In genomic region chr7:97336678-97337077, GRCm38 (mm10) we compare ENCODE assay signal across 19 mouse cellular contexts. TPM values are rescaled to one million over a fixed set of nuclear protein-coding genes. Genes with fewer than 3 reads are reported as not detected.
DNase-seq lines count a peak whose midpoint lies in the region; ATAC-seq and TF ChIP-seq lines count a peak whose summit lies in the region.
"Had no signal": no experiment of that assay in that cellular context is flagged by ENCODE, and none has a peak within 500 bp of the region (broad histone marks: within the 10 kb centered on the region; RNA-seq: fewer than 3 reads in every experiment).

No protein-coding gene starts in this region.

- DNase-seq in layer of hippocampus, adult 9-11 months: peak; percentile 74
- no peak for DNase-seq in layer of hippocampus, postnatal 25 days (ENCODE audit: extremely low spot score in 1 of 2, low spot score in 1 of 2)
- no peak for DNase-seq in right cerebral cortex, postnatal 4 days
- DNase-seq in heart, adult 9 months (ENCODE audit: low spot score in 2 of 2): no peak
- DNase-seq in spleen, adult 18-20 months: no peak
- DNase-seq: adrenal gland, postnatal 10 days; cerebellum, postnatal 10 days; embryo, embryonic 11 days; gastrocnemius, postnatal 10 days; heart, postnatal 14 days had no signal

- peak overlapping the region; percentile 93 for H3K27ac ChIP-seq in bone marrow macrophage, adult 2 months (ENCODE audit: insufficient read depth, low read depth, low read length)
- H3K27ac ChIP-seq: embryonic facial prominence, embryonic 12.5 days; heart, embryonic 10.5 days; hindbrain, embryonic 15.5 days had no signal

- TF ChIP-seq CTCF in bone marrow macrophage, adult 2 months (IDR thresholded peaks at IDR 0.05; ENCODE audit: low read depth, low read length): no peak

- peak; percentile 36 to 50 for ATAC-seq in hematopoietic stem cell, adult 5-6 weeks (replicated peaks in 1 of 2; ENCODE audit: insufficient read depth in 1 of 2, low FRiP score in 2 of 2, low TSS enrichment in 1 of 2, low read depth in 1 of 2, poor library complexity in 2 of 2, severe bottlenecking in 2 of 2)
- ATAC-seq in megakaryocyte-erythroid progenitor cell, adult 5-6 weeks (replicated peaks; ENCODE audit: low FRiP score, low TSS enrichment, poor library complexity, severe bottlenecking): 0 out of 2 replicates have a peak, but pooled peaks have one; percentile 19
- ATAC-seq: forebrain, embryonic 16.5 days; inflammation-experienced regulatory T-cells, adult 6 months; intestine, postnatal 0 days had no signal

- peaks cover 49% of the 10 kb centered on the region for H3K4me1 ChIP-seq in bone marrow macrophage, adult 2 months (ENCODE audit: control insufficient read depth, insufficient read depth, low read length)

- no peak for TF ChIP-seq POLR2A in bone marrow macrophage, adult 2 months (IDR thresholded peaks at IDR 0.05; ENCODE audit: borderline replicate concordance, low read depth, low read length)

- H3K4me3 ChIP-seq in bone marrow macrophage, adult 2 months (ENCODE audit: insufficient read depth, low read length): no peak overlapping the region
- H3K4me3 ChIP-seq: embryonic facial prominence, embryonic 12.5 days; heart, embryonic 10.5 days; hindbrain, embryonic 15.5 days had no signal

RNA-seq across cellular contexts. Expression of gene Kctd21, which starts 4.6 kb away (rescaled TPM):
- 10 to 100 TPM; 10.5 to 14.8 TPM for total RNA-seq in layer of hippocampus, postnatal 25 days (2021)
- polyA plus RNA-seq in bone marrow macrophage, adult 2 months (2012; ENCODE audit: insufficient read depth, insufficient read length, missing spikeins): 13.4 and 16.3 TPM in 2 replicates
- total RNA-seq in hematopoietic stem cell, adult 5-6 weeks (2017): 1.6 and 1.9 TPM in 2 replicates
- 0.69 and 1.6 TPM in 2 replicates for total RNA-seq in megakaryocyte-erythroid progenitor cell, adult 5-6 weeks (2014; fragmentation: Nextera tagmentation)
- total RNA-seq in megakaryocyte-erythroid progenitor cell, adult 5-6 weeks (2017): 0.76 and 1.7 TPM in 2 replicates

RNA-seq across cellular contexts. Expression of gene Usp35, which starts 4.9 kb away (rescaled TPM):
- total RNA-seq in layer of hippocampus, postnatal 25 days (2021): 10 to 100 TPM; 11.5 to 14.0 TPM
- polyA plus RNA-seq in bone marrow macrophage, adult 2 months (2012; ENCODE audit: insufficient read depth, insufficient read length, missing spikeins): 33.3 and 39.6 TPM in 2 replicates
- 0.84 TPM in 1 of 2 replicates, not detected in the other for total RNA-seq in hematopoietic stem cell, adult 5-6 weeks (2017)
- total RNA-seq in megakaryocyte-erythroid progenitor cell, adult 5-6 weeks (2014; fragmentation: Nextera tagmentation): 0.44 and 2.9 TPM in 2 replicates
- not detected in 2 replicates for total RNA-seq in megakaryocyte-erythroid progenitor cell, adult 5-6 weeks (2017)

RNA-seq across cellular contexts. Expression of gene Alg8, which starts 34.7 kb away (rescaled TPM):
- total RNA-seq in layer of hippocampus, postnatal 25 days (2021): 10 to 100 TPM; 10.7 to 11.1 TPM
- polyA plus RNA-seq in bone marrow macrophage, adult 2 months (2012; ENCODE audit: insufficient read depth, insufficient read length, missing spikeins): 33.4 and 35.1 TPM in 2 replicates
- 26.4 and 39.6 TPM in 2 replicates for total RNA-seq in hematopoietic stem cell, adult 5-6 weeks (2017)
- 67.6 and 71.5 TPM in 2 replicates for total RNA-seq in megakaryocyte-erythroid progenitor cell, adult 5-6 weeks (2014; fragmentation: Nextera tagmentation)
- total RNA-seq in megakaryocyte-erythroid progenitor cell, adult 5-6 weeks (2017): 35.9 and 46.3 TPM in 2 replicates
